30 mouse cellular contexts compared by ENCODE assay signal in genomic region chr6:76277841-76278240, GRCm38 (mm10).
"Had no signal": no experiment of that assay in that cellular context is flagged by ENCODE, and none has a peak within 500 bp of the region (broad histone marks: within the 10 kb centered on the region; RNA-seq: fewer than 3 reads in every experiment).

No protein-coding gene starts in this region.

- H3K9ac ChIP-seq: heart, embryonic 12.5 days; heart, embryonic 13.5 days; heart, embryonic 15.5 days; hindbrain, embryonic 12.5 days; hindbrain, embryonic 13.5 days; hindbrain, embryonic 14.5 days; hindbrain, embryonic 15.5 days; intestine, embryonic 15.5 days; kidney, embryonic 15.5 days had no signal

- H3K4me1 ChIP-seq: heart, embryonic 10.5 days; heart, embryonic 12.5 days; heart, embryonic 13.5 days; heart, embryonic 15.5 days; hindbrain, embryonic 10.5 days; hindbrain, embryonic 12.5 days; hindbrain, embryonic 13.5 days; hindbrain, embryonic 15.5 days; intestine, embryonic 15.5 days; kidney, embryonic 15.5 days had no signal

- DNase-seq: heart, postnatal 10 days; heart, postnatal 14 days; heart, postnatal 36 days; heart, postnatal 4 days; kidney, adult 11 months; kidney, adult 18-20 months; kidney, adult 2 months; kidney, adult 8-10 months; kidney, adult 9 months; kidney, postnatal 10 days; kidney, postnatal 14 days; kidney, postnatal 25 days; kidney, postnatal 36 days; kidney, postnatal 4 days; layer of hippocampus, adult 9-11 months; layer of hippocampus, postnatal 36 days had no signal

- H3K27ac ChIP-seq: heart, embryonic 10.5 days; heart, embryonic 13.5 days; heart, embryonic 15.5 days; hindbrain, embryonic 10.5 days; hindbrain, embryonic 12.5 days; hindbrain, embryonic 13.5 days; hindbrain, embryonic 14.5 days; hindbrain, embryonic 15.5 days; hindbrain, postnatal 0 days; intestine, embryonic 15.5 days; kidney, embryonic 15.5 days; kidney, postnatal 0 days; layer of hippocampus, adult 2 months had no signal

- H3K36me3 ChIP-seq: heart, embryonic 10.5 days; heart, embryonic 12.5 days; heart, embryonic 13.5 days; heart, embryonic 15.5 days; hindbrain, embryonic 10.5 days; hindbrain, embryonic 12.5 days; hindbrain, embryonic 13.5 days; hindbrain, embryonic 15.5 days; intestine, embryonic 15.5 days; kidney, embryonic 15.5 days had no signal

- H3K27me3 ChIP-seq: heart, embryonic 12.5 days; heart, embryonic 13.5 days; heart, embryonic 15.5 days; hindbrain, embryonic 12.5 days; hindbrain, embryonic 13.5 days; hindbrain, embryonic 15.5 days; intestine, embryonic 15.5 days; kidney, embryonic 15.5 days had no signal

- H3K4me3 ChIP-seq: heart, embryonic 10.5 days; heart, embryonic 12.5 days; heart, embryonic 13.5 days; heart, embryonic 15.5 days; hindbrain, embryonic 10.5 days; hindbrain, embryonic 12.5 days; hindbrain, embryonic 13.5 days; hindbrain, embryonic 15.5 days; intestine, embryonic 15.5 days; kidney, embryonic 15.5 days; layer of hippocampus, adult 2 months had no signal
